Mouse (Mus musculus): Measurements from ENCODE around the gene 4930519P11Rik. TPM values are rescaled to one million over a fixed set of nuclear protein-coding genes. Genes with fewer than 3 reads are reported as not detected.

The 4930519P11Rik gene
- polyA plus RNA-seq, 1 experiment, result 0.81 TPM

Other genes with a start within 250 kb of the 4930519P11Rik start
- 12.0 and 13.4 TPM in 2 replicates for gene Cdk5rap1, start 240.4 kb downstream of the 4930519P11Rik start, polyA plus RNA-seq (2012; rRNA removed)
- gene Snta1, start 205.3 kb downstream of the 4930519P11Rik start, polyA plus RNA-seq (2012; rRNA removed), result 40.8 and 51.8 TPM in 2 replicates
- 12.0 and 14.4 TPM in 2 replicates for gene Cbfa2t2, start 177.0 kb downstream of the 4930519P11Rik start, polyA plus RNA-seq (2012; rRNA removed)
- gene 1700003F12Rik, start 66.4 kb downstream of the 4930519P11Rik start, polyA plus RNA-seq (2012; rRNA removed), result 1.9 and 5.3 TPM in 2 replicates
- 0.18 and 0.30 TPM in 2 replicates for gene Actl10, start 61.7 kb downstream of the 4930519P11Rik start, polyA plus RNA-seq (2012; rRNA removed)
- 3.2 and 4.9 TPM in 2 replicates for gene Necab3, start 54.5 kb downstream of the 4930519P11Rik start, polyA plus RNA-seq (2012; rRNA removed)
- 6.4 and 7.3 TPM in 2 replicates for gene E2f1, start 43.5 kb downstream of the 4930519P11Rik start, polyA plus RNA-seq (2012; rRNA removed)
- 47.5 and 68.3 TPM in 2 replicates for gene Pxmp4, start 9.7 kb downstream of the 4930519P11Rik start, polyA plus RNA-seq (2012; rRNA removed)
- gene Zfp341, start 140 bp downstream of the 4930519P11Rik start, polyA plus RNA-seq (2012; rRNA removed), result 3.9 and 4.4 TPM in 2 replicates
- gene Chmp4b, start 38.3 kb upstream of the 4930519P11Rik start, polyA plus RNA-seq (2012; rRNA removed), result 111 and 177 TPM in 2 replicates
- not detected in 2 replicates for gene Gm14214, start 156.6 kb upstream of the 4930519P11Rik start, polyA plus RNA-seq (2012; rRNA removed)
- gene Raly, start 177.7 kb upstream of the 4930519P11Rik start, polyA plus RNA-seq (2012; rRNA removed), result 152 and 164 TPM in 2 replicates
- gene a, start 178.0 kb upstream of the 4930519P11Rik start, polyA plus RNA-seq (2012; rRNA removed), result 0.39 TPM in 1 of 2 replicates, not detected in the other

Data from gonadal fat pad, adult 2 months (tissue).